Mouse (Mus musculus): ENCODE measurements around the gene 1700013G24Rik.

DNA sequence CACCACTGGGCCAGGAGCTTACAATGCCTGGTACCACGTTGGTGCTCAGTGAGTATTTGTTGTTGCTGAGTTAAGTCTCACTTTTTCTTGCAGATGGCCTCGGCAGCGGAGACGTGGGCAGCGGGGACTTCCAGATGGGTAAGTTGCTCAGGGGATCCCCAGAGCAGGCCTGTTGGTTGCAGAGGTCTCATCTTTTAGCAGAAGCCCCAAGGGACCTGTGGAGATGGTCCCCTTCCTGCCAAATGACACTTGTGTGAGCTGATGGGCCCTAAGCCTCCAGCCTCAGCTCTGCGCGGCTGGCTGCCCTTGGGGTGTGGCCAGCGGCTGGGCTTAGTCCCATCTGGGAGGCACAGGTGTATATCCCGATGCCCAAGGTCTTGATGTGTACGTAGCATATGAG, 49.1 kb downstream of the 1700013G24Rik start:
- no peak for TF ChIP-seq CTCF (IDR thresholded peaks at IDR 0.05; ENCODE audit: control insufficient read depth, insufficient read depth, insufficient replicate concordance, low read depth, low read length)
- TF ChIP-seq POLR2A (IDR thresholded peaks at IDR 0.05; ENCODE audit: control insufficient read depth, low read depth, low read length) = no peak
